Mouse (Mus musculus) heart, postnatal 10 days (tissue): ENCODE measurements around the gene Gm20604. TPM values are rescaled to one million over a fixed set of nuclear protein-coding genes. Genes with fewer than 3 reads are reported as not detected.
A peak's percentile ranks its signal among the peaks of the same experiment; 100 is the strongest.

Experiments
- DNase-seq, 2 experiments: peaks; one replicate each; pipeline ENCODE4 v3.0.0; 2021
- intact Hi-C: fragments of 180-260 bp; cut with DNase I; formaldehyde crosslinking; loops from one replicate; pipeline ENCODE4 v1.15.1; 2025
- total RNA-seq, 2 experiments: library from RNA; stranded (reverse); gene quantifications; 2 replicates each; pipeline ENCODE4 v1.2.3; 2021

Gene Gm20604
- 1 to 10 TPM; 5.0 to 5.4 TPM for total RNA-seq

GRCm38 (mm10) chr12:102758403-102758756, at the start of gene Gm20604:
Gm20604 (minus strand) TSS chr12:102758672.
- intact Hi-C loops: loop anchor here (5.0 kb wide), 1 partner anchor 119 kb away; the partner anchor contains the start of gene Btbd7
- no peak for DNase-seq

GRCm38 (mm10) chr12:102799528-102799927, 41.1 kb upstream of the Gm20604 start:
- no peak for DNase-seq
- intact Hi-C loops: no loop called here

GRCm38 (mm10) chr12:102787927-102788326, 29.5 kb upstream of the Gm20604 start:
- intact Hi-C loops: no loop called here

GRCm38 (mm10) chr12:102785593-102785985, 27.1 kb upstream of the Gm20604 start:
- DNase-seq: no peak
- intact Hi-C loops: no loop called here

More at GRCm38 (mm10) chr12:102787927-102788326, 29.5 kb upstream of the Gm20604 start:
- DNase-seq: no peak

- DNase-seq: no peak
- intact Hi-C loops: no loop called here
These were observed 26.6 kb upstream of the Gm20604 start for GRCm38 (mm10) chr12:102784899-102785592.

- intact Hi-C loops: no loop called here
- DNase-seq: no peak
These were observed 24.4 kb upstream of the Gm20604 start for GRCm38 (mm10) chr12:102782841-102783240.

GRCm38 (mm10) chr12:102779452-102779851, 21.0 kb upstream of the Gm20604 start:
- DNase-seq: peak in 1 of 2 experiments; percentile 19
- intact Hi-C loops: no loop called here

GRCm38 (mm10) chr12:102778151-102778550, 19.7 kb upstream of the Gm20604 start:
- intact Hi-C loops: no loop called here
- no peak for DNase-seq

GRCm38 (mm10) chr12:102776035-102776434, 17.6 kb upstream of the Gm20604 start:
- no peak for DNase-seq
- intact Hi-C loops: no loop called here

- intact Hi-C loops: no loop called here
- no peak for DNase-seq
These were observed 14.2 kb upstream of the Gm20604 start for GRCm38 (mm10) chr12:102772676-102773075.

GRCm38 (mm10) chr12:102771601-102772000, 13.1 kb upstream of the Gm20604 start:
- no peak for DNase-seq
- intact Hi-C loops: no loop called here

GRCm38 (mm10) chr12:102769000-102769399, 10.5 kb upstream of the Gm20604 start:
- peak in 1 of 2 experiments; percentile 30 for DNase-seq

GRCm38 (mm10) chr12:102763696-102764095, 5.2 kb upstream of the Gm20604 start:
- intact Hi-C loops: no loop called here
- DNase-seq: no peak

More at GRCm38 (mm10) chr12:102769000-102769399, 10.5 kb upstream of the Gm20604 start:
- intact Hi-C loops: no loop called here

- intact Hi-C loops: no loop called here
- DNase-seq: no peak
These were observed 3.2 kb upstream of the Gm20604 start for GRCm38 (mm10) chr12:102761668-102762067.

- intact Hi-C loops: loop anchor here (5.0 kb wide), 1 partner anchor 118 kb away; the partner anchor contains the start of gene Btbd7
- peak; percentile 19 to 36 for DNase-seq
These were observed 464 bp upstream of the Gm20604 start for GRCm38 (mm10) chr12:102758936-102759335.

GRCm38 (mm10) chr12:102757689-102758402, 626 bp downstream of the Gm20604 start, which contains the start of the genes Gm28051, Gon7 and Ubr7:
Gm28051 (minus strand) TSS chr12:102757765.
Gon7 (minus strand) TSS chr12:102757803.
Ubr7 (plus strand) TSS chr12:102757967.
- peak; percentile 98 for DNase-seq
- intact Hi-C loops: loop anchor here (1.0 to 5.0 kb wide), 2 partner anchors 15 to 119 kb away; partner anchors contain the start of genes Btbd7, Moap1 and Tmem251

GRCm38 (mm10) chr12:102757055-102757688, 1.3 kb downstream of the Gm20604 start:
- intact Hi-C loops: loop anchor here (1.0 to 5.0 kb wide), 2 partner anchors 14 to 120 kb away; partner anchors contain the start of genes Btbd7, Moap1 and Tmem251
- DNase-seq: no peak

GRCm38 (mm10) chr12:102756304-102756703, 2.2 kb downstream of the Gm20604 start:
- intact Hi-C loops: loop anchor here (5.0 kb wide), 1 partner anchor 121 kb away; the partner anchor contains the start of gene Btbd7

GRCm38 (mm10) chr12:102748256-102748655, 10.2 kb downstream of the Gm20604 start:
- intact Hi-C loops: no loop called here
- DNase-seq: no peak

More at GRCm38 (mm10) chr12:102756304-102756703, 2.2 kb downstream of the Gm20604 start:
- DNase-seq: no peak

- DNase-seq: no peak
- intact Hi-C loops: loop anchor here (5.0 kb wide), 1 partner anchor 132 kb away; the partner anchor contains the start of gene Btbd7
These were observed 13.6 kb downstream of the Gm20604 start for GRCm38 (mm10) chr12:102744839-102745238.
